Mouse (Mus musculus): ENCODE measurements around the gene Tet3.

DNA sequence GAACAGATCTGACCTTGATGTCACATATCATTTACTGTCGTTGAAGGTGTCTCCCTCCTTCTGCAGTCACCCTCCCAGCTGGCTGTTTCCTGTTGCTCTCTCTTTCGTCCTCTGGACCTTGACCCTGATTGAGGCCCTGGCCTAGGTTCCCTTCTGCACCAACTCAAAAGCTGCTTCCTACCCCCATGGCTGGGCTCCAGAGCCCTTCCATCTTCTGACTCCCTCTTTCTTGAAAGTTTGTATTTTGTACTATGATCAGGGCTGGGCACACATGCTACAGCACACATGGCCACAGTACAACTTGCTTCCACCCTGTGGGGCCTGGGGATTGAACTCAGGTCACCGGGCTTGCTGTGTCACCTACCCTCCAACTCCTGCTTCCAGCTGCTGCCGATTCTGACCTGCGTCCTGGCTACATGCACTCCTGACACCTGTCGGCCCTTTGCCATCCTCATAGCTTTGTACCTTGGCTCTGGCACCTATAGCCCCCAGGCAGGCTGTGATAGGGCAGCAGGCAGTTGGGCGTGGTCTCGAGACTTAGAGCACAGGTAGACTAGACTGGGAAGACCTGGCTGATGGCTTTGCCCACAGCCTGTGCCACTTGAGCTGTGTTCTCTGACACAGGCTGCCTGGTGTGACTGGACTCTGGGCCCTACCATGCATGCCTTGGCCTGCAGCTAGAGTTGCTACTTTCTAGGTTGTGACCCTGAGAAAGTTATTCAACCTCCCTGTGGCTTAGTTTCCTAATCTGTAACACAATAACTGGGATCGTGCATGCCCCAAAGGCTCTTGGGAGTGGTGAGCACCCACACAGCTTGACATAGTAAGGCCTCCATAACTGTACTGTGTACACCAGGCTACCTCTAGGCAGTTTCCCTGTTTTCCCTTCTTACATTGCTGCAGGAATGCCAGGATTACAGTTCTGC is 103.8 kb downstream of the Tet3 start:
- TF ChIP-seq CTCF (IDR thresholded peaks at IDR 0.05; ENCODE audit: low read depth, low read length) (no peak), POLR2A (IDR thresholded peaks at IDR 0.05; ENCODE audit: borderline replicate concordance, low read depth, low read length) (no peak)
